Mouse (Mus musculus): ENCODE measurements around the gene Pcdh20. TPM values are rescaled to one million over a fixed set of nuclear protein-coding genes. Genes with fewer than 3 reads are reported as not detected.

The Pcdh20 gene
- polyA plus RNA-seq, 1 experiment from 2014 or later: 5.4 TPM

DNA sequence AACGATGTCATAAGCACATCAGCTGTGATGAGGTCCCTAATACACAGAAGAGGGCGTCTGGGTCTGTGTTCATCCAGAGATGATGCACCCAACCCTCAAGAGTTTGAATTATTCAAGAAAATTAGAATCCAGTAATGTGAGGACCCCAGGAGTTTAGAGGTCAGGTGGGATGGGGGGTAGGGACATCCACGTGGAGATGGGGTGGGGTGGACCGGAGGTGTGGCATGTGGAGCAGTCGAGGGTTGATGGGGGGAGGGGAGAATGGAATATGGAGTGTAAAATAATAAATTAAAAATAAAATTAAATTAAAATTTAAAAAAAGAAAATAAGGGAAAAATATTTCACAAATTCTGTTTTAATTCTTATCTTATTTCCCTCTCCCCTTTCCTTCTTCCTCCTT lies 27.9 kb downstream of the Pcdh20 start:
- Histone ChIP-seq H3K4me1 (replicated peaks; ENCODE audit: control insufficient read depth, insufficient read depth, low read length) (no peaks in the 10 kb centered on the region), H3K27ac (ENCODE audit: low read length) (no peak overlapping the region), H3K9me3 (ENCODE audit: control insufficient read depth, low read length) (no peaks in the 10 kb centered on the region), H3K36me3 (ENCODE audit: control insufficient read depth, insufficient read depth, low read length) (no peaks in the 10 kb centered on the region), H3K27me3 (ENCODE audit: control insufficient read depth, insufficient read depth, low read depth, low read length) (no peaks in the 10 kb centered on the region), H3K4me3 (ENCODE audit: low read length) (no peak overlapping the region), H3K9ac (ENCODE audit: low read length) (no peak overlapping the region), H3K4me2 (ENCODE audit: low read depth, low read length) (no peak overlapping the region)
- no peak for ATAC-seq (ENCODE audit: low read depth)
- 73% methylated on average over 5 of the region's 5 CpGs for WGBS

GRCm38 (mm10) chr14:88429393-88429792 lies 41.8 kb downstream of the Pcdh20 start:
- WGBS: 88% methylated on average over 7 of the region's 7 CpGs
- H3K4me2 ChIP-seq (ENCODE audit: low read depth, low read length): no peak overlapping the region
- no peak for ATAC-seq (ENCODE audit: low read depth)

GRCm38 (mm10) chr14:88427370-88427769 lies 43.8 kb downstream of the Pcdh20 start:
- Histone ChIP-seq H3K9me3 (ENCODE audit: control insufficient read depth, low read length) (no peaks in the 10 kb centered on the region), H3K36me3 (ENCODE audit: control insufficient read depth, insufficient read depth, low read length) (no peaks in the 10 kb centered on the region), H3K27ac (ENCODE audit: low read length) (no peak overlapping the region), H3K9ac (ENCODE audit: low read length) (no peak overlapping the region), H3K4me3 (ENCODE audit: low read length) (no peak overlapping the region), H3K4me2 (ENCODE audit: low read depth, low read length) (no peak overlapping the region), H3K4me1 (replicated peaks; ENCODE audit: control insufficient read depth, insufficient read depth, low read length) (no peaks in the 10 kb centered on the region), H3K27me3 (ENCODE audit: control insufficient read depth, insufficient read depth, low read depth, low read length) (no peaks in the 10 kb centered on the region)
- 86% methylated on average over 1 of the region's 1 CpGs for WGBS
- no peak for ATAC-seq (ENCODE audit: low read depth)

More at GRCm38 (mm10) chr14:88429393-88429792, 41.8 kb downstream of the Pcdh20 start:
- Histone ChIP-seq H3K36me3 (ENCODE audit: control insufficient read depth, insufficient read depth, low read length) (no peaks in the 10 kb centered on the region), H3K9me3 (ENCODE audit: control insufficient read depth, low read length) (no peaks in the 10 kb centered on the region), H3K4me1 (replicated peaks; ENCODE audit: control insufficient read depth, insufficient read depth, low read length) (no peaks in the 10 kb centered on the region), H3K4me3 (ENCODE audit: low read length) (no peak overlapping the region), H3K27me3 (ENCODE audit: control insufficient read depth, insufficient read depth, low read depth, low read length) (no peaks in the 10 kb centered on the region), H3K9ac (ENCODE audit: low read length) (no peak overlapping the region), H3K27ac (ENCODE audit: low read length) (no peak overlapping the region)
